Mouse (Mus musculus) G1E (cell line): ENCODE measurements around the gene Prpf8. TPM values are rescaled to one million over a fixed set of nuclear protein-coding genes. Genes with fewer than 3 reads are reported as not detected.

Experiments used
- ATAC-seq: 2 replicates; pipeline ENCODE4 v1.8.0; 2016; ENCODE audit warnings: mild to moderate bottlenecking; ENCODE audit not compliant: insufficient number of reproducible peaks, poor library complexity, low FRiP score, severe bottlenecking; ENCODE audit errors: extremely low read depth
- DNase-seq: peaks from one replicate; pipeline ENCODE4 v3.0.0; 2012; ENCODE audit warnings: low spot score
- H3K27me3 ChIP-seq: 2 replicates; pipeline ENCODE4 v1.6.1; 2012; ENCODE audit warnings: mild to moderate bottlenecking, low read length, inconsistent platforms; ENCODE audit not compliant: insufficient read depth
- H3K36me3 ChIP-seq: replicated peaks from 2 replicates; pipeline ENCODE3; 2012; ENCODE audit warnings: mild to moderate bottlenecking, inconsistent platforms
- H3K4me1 ChIP-seq: 2 replicates; pipeline ENCODE4 v1.6.1; 2012; ENCODE audit warnings: low read depth, low read length, inconsistent platforms, mixed read lengths; ENCODE audit not compliant: insufficient read depth
- H3K4me3 ChIP-seq: 2 replicates; pipeline ENCODE4 v1.5.1; 2012; ENCODE audit warnings: low read depth, mild to moderate bottlenecking, inconsistent platforms, low read length, moderate library complexity, mixed read lengths
- H3K9me3 ChIP-seq: replicated peaks from 2 replicates; pipeline ENCODE4 v1.6.1; 2012; ENCODE audit warnings: inconsistent platforms
- CTCF ChIP-seq: IDR thresholded peaks from 2 replicates; pipeline ENCODE4 v1.5.1; 2012; ENCODE audit warnings: low read depth, low read length, inconsistent platforms, mixed read lengths
- GATA1 ChIP-seq: IDR thresholded peaks from 2 replicates; pipeline ENCODE4 v1.6.1; 2012; ENCODE audit warnings: borderline replicate concordance, low read length, inconsistent platforms, mixed read lengths
- GATA2 ChIP-seq: IDR thresholded peaks from 2 replicates; pipeline ENCODE4 v1.6.1; 2012; ENCODE audit warnings: low read depth, low read length, inconsistent platforms, borderline replicate concordance
- POLR2AphosphoS5 ChIP-seq: IDR thresholded peaks from 2 replicates; pipeline ENCODE4 v1.6.1; 2012; ENCODE audit warnings: low read depth, low read length, inconsistent platforms; ENCODE audit not compliant: insufficient replicate concordance
- TAL1 ChIP-seq: conservative IDR thresholded peaks from 2 replicates; pipeline ENCODE4 v1.6.1; 2012; ENCODE audit warnings: low read depth, low read length, inconsistent platforms, mixed read lengths
- polyA plus RNA-seq: library from polyadenylated mRNA; stranded (reverse); fragments of >175 nt; gene quantifications from 2 replicates; pipeline ENCODE4 v1.2.3, GENCODE M21; 2012
- total RNA-seq, 2 experiments: library from RNA; stranded (forward) in 1 of 2; stranded (reverse) in 1 of 2; fragments of 200-1000 nt in 1 of 2; fragments of >200 nt in 1 of 2; fragmentation: Nextera tagmentation in 1 of 2; gene quantifications; 2 replicates each; pipeline ENCODE4 v1.2.3; 2014 to 2017

Prpf8 gene
- total and polyA plus RNA-seq, 3 experiments: 90.1 to 539 (median 150) TPM

DNA sequence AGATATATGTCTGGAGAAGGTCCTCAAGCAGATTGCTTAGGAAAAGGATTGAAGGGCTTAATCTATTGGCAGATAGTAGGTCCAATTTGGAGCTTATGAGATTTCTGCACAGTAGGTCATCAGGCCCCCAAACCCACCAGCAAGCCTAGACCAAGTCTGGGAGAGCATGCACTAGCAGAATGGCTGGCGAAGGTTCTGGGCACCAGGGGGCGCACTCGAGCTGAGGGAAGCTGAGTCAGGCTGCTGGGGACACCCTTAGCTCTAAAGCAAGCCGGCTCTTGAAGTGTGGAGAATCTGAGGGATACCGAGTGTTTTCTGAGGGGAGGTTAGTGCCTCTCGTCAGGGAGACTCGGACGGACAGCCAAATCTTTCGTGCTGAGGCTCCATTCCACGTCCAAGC, 43.7 kb downstream of the Prpf8 start:
- ATAC-seq: 0 out of 2 replicates have a peak, but pooled peaks have one; percentile 29

DNA sequence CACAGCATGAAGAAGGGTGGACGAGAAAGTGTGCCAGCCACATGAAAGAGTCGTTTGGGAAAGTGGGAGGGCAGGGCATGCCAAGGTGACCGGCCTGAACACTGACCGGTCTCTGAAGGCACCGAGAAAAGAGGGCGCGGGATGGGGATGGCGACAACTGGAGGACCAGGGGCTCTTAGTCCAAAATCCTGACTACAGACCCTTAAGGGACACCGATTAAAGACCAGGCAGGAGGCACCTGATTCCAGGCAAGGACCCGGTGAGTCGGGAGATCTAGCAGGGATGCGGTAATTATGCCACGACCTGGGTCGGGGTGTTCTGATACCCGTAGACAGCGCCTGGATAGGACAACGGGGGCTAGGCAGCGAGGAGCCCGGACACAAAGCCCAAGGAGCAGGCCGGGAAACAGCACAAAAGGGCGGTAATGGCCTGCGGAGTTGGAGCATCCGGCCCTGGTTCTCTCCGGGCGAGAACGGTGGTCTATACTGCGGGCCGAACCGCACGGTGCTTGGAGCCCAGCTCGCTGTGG, 44.3 kb downstream of the Prpf8 start:
- Histone ChIP-seq H3K4me3 (peak overlapping the region; percentile 82), H3K27me3 (peaks cover 11% of the 10 kb centered on the region), H3K4me1 (peaks cover 59% of the 10 kb centered on the region), H3K36me3 (peaks cover 6% of the 10 kb centered on the region), H3K9me3 (no peaks in the 10 kb centered on the region)
- TF ChIP-seq GATA2: no peak
- no peak for TF ChIP-seq GATA1
- TF ChIP-seq TAL1: no peak
- TF ChIP-seq POLR2AphosphoS5: no peak
- no peak for TF ChIP-seq CTCF
- DNase-seq (peak; percentile 41), ATAC-seq (no peak)

More for the DNA sequence above, 43.7 kb downstream of the Prpf8 start:
- H3K27me3 ChIP-seq: peaks cover 16% of the 10 kb centered on the region
- peak; percentile 80 for DNase-seq
- H3K4me1 ChIP-seq: peaks cover 53% of the 10 kb centered on the region
- TF ChIP-seq CTCF (peak; percentile 86), GATA2 (no peak)
- peak overlapping the region; percentile 82 for H3K4me3 ChIP-seq
- H3K9me3 ChIP-seq: no peaks in the 10 kb centered on the region
- peaks cover 4% of the 10 kb centered on the region for H3K36me3 ChIP-seq

DNA sequence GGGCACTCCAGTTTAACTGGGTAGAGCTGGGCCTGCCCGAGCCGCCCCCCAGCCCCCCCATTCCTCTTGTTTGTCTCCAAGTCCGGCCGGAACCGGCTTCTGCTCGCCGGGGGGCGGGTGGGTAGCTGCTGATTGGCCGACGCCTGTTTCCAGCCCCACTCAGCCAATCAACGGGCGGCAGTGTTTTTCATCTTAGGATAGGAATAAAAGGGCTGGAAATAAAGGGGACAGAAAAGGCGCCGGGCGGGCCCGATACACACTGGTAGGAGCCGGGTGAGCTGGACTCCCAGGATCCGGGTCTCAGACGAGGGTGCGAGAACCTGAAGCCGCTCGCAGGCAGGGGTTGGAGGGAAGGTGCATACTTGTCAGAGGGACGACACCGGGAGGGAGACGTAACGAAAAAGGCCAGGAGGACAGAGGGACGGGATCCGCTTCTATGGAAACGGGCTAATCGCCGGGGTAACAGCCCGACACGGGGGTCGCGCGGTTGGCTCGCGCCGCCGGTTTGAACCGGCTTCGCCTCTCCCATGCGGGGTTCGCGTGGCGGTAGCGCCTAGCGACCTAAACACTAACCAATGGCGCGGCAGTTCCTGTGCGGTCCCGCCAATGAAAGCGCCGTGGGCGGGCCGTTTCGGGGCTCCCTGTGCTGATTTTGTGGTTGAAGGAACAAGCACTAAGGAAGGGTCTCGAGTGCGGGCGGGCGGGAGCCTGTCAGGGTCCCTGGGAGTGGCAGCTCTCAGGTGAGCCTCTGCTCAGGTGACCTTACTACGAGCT, 45.0 kb downstream of the Prpf8 start, which contains the start of gene Slc43a2:
Gene Slc43a2, plus strand, starts transcription at position 226 of the 774 bp plus-strand sequence.
- TF ChIP-seq POLR2AphosphoS5 (no peak), CTCF (no peak), GATA1 (no peak), TAL1 (no peak), GATA2 (no peak)
- H3K4me3 ChIP-seq: peak within 1 kb of the TSS; percentile 82
- H3K4me1 ChIP-seq: peaks cover 62% of the 10 kb centered on the region
- peaks cover 12% of the 10 kb centered on the region for H3K36me3 ChIP-seq
- no peaks in the 10 kb centered on the region for H3K9me3 ChIP-seq
- DNase-seq (peak; percentile 99), ATAC-seq (peak; percentile 58)
- H3K27me3 ChIP-seq: peaks cover 5% of the 10 kb centered on the region; the same call in 1 of the 2 replicates

DNA sequence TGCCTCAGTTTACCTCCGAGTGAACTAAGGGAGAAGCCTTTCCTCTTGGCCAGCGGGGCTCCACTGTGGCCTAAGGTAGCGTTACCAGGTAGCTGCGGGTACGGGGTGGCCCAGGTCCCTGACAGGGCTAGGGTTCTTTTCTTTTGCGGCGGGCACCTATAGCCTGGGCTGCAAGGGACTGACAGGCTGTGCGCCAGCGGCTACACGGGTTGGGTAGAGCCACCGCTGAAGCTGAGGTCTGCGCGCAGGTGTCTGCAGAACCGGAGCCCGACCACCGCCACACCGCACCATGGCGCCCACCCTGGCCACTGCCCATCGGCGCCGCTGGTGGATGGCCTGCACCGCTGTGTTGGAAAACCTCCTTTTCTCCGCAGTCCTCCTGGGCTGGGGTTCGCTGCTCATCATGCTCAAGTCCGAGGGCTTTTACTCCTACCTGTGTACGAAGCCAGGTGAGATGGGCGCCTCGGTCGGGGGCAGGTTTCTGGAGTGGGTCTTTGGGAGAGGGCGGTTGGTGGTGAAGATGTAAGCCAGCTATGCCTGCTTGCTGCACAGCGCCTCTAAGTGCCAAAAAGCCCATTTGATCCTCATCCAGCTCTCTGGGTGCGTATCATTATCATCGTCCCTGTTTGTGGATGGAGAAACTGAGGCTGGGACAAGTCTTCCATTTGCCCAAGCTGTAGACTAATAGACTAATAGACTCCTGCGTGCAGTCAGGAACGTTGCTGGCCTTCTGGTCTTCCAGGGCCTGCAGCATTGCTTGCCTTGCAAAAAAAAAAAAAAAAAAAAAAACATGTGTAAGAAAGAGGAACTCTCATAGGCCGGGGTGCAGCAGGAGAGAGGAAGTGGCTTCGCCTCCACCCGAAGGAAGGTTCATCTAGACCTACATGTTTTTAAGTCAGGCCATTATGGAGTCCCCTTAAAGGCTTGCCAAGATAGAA, 46.0 kb downstream of the Prpf8 start:
- DNase-seq (peak; percentile 83), ATAC-seq (peak; percentile 52; the same call in 1 of the 2 replicates)
- TF ChIP-seq GATA1 (no peak), CTCF (no peak)
- Histone ChIP-seq H3K4me1 (peaks cover 62% of the 10 kb centered on the region), H3K36me3 (peaks cover 21% of the 10 kb centered on the region), H3K27me3 (peaks cover 2% of the 10 kb centered on the region; the same call in 1 of the 2 replicates), H3K9me3 (no peaks in the 10 kb centered on the region), H3K4me3 (peak overlapping the region; percentile 82)

DNA sequence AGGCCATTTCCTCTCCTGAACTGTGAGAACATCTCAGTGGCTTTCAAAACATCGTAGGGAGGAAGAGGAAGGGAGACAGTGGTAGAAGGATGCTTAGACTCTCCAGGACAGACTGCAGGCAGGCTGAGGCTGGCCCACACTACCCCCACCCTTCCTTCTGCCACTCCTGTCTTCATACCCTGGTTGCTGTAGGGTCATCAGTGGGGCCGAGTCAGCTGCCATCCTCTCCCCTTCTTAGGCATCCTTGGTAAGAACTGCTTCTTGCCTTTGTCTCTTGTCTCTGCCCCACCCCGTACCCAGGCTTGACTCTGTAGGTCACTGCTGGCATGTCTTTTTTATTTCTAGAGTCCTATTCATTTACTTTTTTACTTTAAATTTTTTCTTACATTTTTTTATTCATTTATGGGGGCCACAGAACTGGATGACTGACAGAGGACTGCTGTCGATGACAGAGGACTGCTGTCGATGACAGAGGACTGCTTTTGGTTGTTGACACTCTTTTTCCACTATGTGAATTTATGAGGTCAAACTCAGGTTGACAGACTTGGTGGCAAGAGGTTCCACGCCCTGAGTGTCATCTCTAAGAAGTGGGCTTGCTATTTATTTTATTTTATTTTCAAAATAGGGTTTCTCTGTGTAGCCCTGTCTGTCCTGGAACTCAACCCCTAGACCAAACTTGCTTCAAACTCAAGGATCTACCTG, 46.8 kb downstream of the Prpf8 start:
- TF ChIP-seq GATA1: no peak
- Histone ChIP-seq H3K4me1 (peaks cover 70% of the 10 kb centered on the region), H3K9me3 (no peaks in the 10 kb centered on the region), H3K27me3 (no peaks in the 10 kb centered on the region; the same call in 1 of the 2 replicates), H3K36me3 (peaks cover 29% of the 10 kb centered on the region), H3K4me3 (peak overlapping the region; percentile 64; the same call in 1 of the 2 replicates)
- ATAC-seq (no peak), DNase-seq (no peak)
